Mouse (Mus musculus): ENCODE data around the gene Irf5. TPM values are rescaled to one million over a fixed set of nuclear protein-coding genes. Genes with fewer than 3 reads are reported as not detected.

Irf5 gene
- polyA plus RNA-seq, 1 experiment = 2.0 TPM

DNA sequence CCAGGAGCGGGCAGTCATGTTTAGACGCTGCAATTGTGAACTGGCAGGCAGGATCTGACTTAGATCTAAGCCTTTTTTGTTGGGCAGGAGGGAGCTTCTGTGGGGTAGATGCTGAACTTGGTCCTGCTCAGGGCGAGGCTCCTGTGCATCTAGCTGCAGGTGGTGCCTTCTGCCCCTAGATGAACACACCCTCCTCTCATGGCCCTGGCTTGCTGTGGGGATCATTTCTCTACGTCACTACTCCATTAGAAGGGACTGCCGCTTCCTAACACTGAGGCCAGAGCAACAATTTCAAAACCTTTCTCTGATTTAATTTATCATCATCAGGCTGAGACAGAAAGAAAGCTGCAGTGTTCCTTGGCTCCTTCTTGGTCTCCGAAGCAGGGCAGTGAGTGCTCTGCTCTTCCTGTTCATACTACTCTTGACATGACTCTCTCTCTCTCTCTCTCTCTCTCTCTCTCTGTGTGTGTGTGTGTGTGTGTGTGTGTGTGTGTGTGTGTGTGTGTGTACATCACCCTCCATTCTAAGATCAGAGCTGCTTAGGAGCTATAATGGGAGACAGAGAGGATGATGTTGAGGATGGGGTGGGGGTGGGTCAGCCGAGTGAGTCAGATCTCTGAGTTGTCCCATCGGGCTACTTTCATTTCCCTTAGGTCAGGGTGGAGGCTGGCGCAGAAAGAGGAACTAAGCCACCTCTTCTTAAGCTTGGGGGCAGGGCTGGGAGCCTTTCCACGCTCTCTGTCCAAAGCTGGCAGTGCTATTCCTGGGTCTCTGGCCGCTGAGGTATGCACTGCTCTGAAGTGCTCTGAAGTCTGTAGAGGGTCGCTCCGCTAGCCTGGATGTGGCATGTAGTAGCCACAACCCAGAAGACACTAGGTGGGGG lies 2.4 kb downstream of the Irf5 start:
- Histone ChIP-seq H3K4me1 (ENCODE audit: control insufficient read depth, insufficient read depth, low read length) (0 out of 2 replicates have a peak, but pooled peaks cover 3% of the 10 kb centered on the region), H3K27me3 (ENCODE audit: control insufficient read depth, insufficient read depth, low read length) (peaks cover 7% of the 10 kb centered on the region; the same call in 1 of the 2 replicates), H3K4me3 (replicated peaks; ENCODE audit: insufficient read depth, low read depth, low read length) (no peak overlapping the region), H3K27ac (ENCODE audit: insufficient read depth, low read length) (no peak overlapping the region)
- TF ChIP-seq POLR2A (IDR thresholded peaks at IDR 0.05; ENCODE audit: borderline replicate concordance, insufficient read depth, low read length) (no peak), CTCF (IDR thresholded peaks at IDR 0.05; ENCODE audit: borderline replicate concordance, insufficient read depth, low read depth, low read length) (no peak)
- 34% methylated on average over 13 of the region's 13 CpGs for WGBS
- no peak for DNase-seq

DNA sequence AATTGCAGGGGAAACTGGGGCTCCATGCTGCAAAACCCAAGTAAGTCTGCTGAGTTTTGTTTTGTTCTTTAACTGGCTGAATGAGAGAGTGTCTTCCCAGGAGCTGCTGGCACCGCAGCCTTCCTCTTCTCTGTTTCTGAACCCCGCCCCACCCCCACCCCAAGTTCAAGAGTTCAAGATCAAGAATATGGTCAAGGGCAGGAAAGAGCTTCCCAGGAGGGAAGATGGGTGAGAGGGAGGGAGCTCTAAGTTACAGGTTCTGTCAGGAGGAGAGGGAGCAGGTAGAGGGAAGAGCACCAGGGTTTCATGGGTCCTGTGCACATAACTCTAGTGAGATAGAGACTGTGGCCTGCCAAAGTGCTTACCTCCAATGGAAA lies 3.0 kb downstream of the Irf5 start:
- no peak for DNase-seq

DNA sequence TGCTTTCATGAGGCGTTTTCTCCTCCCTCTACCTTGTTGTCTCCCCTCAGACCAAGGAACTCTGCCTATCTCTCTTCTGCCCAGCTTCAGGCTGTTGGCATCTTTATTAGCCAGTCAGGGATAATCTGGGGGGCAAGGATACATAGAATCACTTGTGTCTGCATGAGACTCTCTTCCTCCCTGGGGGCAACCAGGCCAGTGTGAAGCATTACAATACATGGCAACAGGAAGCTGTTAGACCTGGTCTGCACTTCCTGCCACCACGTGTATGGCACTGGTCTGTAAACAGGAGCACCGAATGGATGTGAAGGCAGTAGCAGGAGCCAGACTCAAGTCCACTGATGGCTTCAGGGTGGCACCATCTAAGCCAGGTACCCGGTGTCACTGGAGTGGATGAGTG lies 3.6 kb downstream of the Irf5 start:
- 69% methylated on average over 4 of the region's 4 CpGs for WGBS
- TF ChIP-seq POLR2A (IDR thresholded peaks at IDR 0.05; ENCODE audit: borderline replicate concordance, insufficient read depth, low read length) (no peak), CTCF (IDR thresholded peaks at IDR 0.05; ENCODE audit: borderline replicate concordance, insufficient read depth, low read depth, low read length) (no peak)
- H3K4me3 ChIP-seq (replicated peaks; ENCODE audit: insufficient read depth, low read depth, low read length) = no peak overlapping the region
- DNase-seq = no peak
- H3K4me1 ChIP-seq (ENCODE audit: control insufficient read depth, insufficient read depth, low read length) = 0 out of 2 replicates have a peak, but pooled peaks cover 3% of the 10 kb centered on the region
- no peak overlapping the region for H3K27ac ChIP-seq (ENCODE audit: insufficient read depth, low read length)
- H3K27me3 ChIP-seq (ENCODE audit: control insufficient read depth, insufficient read depth, low read length) = peaks cover 7% of the 10 kb centered on the region; the same call in 1 of the 2 replicates

More for the DNA sequence above, 3.0 kb downstream of the Irf5 start:
- peaks cover 7% of the 10 kb centered on the region; the same call in 1 of the 2 replicates for H3K27me3 ChIP-seq (ENCODE audit: control insufficient read depth, insufficient read depth, low read length)
- TF ChIP-seq POLR2A (IDR thresholded peaks at IDR 0.05; ENCODE audit: borderline replicate concordance, insufficient read depth, low read length) = no peak
- TF ChIP-seq CTCF (IDR thresholded peaks at IDR 0.05; ENCODE audit: borderline replicate concordance, insufficient read depth, low read depth, low read length) = no peak
- H3K27ac ChIP-seq (ENCODE audit: insufficient read depth, low read length) = no peak overlapping the region
- WGBS = 34% methylated on average over 2 of the region's 2 CpGs
- 0 out of 2 replicates have a peak, but pooled peaks cover 3% of the 10 kb centered on the region for H3K4me1 ChIP-seq (ENCODE audit: control insufficient read depth, insufficient read depth, low read length)
- no peak overlapping the region for H3K4me3 ChIP-seq (replicated peaks; ENCODE audit: insufficient read depth, low read depth, low read length)

DNA sequence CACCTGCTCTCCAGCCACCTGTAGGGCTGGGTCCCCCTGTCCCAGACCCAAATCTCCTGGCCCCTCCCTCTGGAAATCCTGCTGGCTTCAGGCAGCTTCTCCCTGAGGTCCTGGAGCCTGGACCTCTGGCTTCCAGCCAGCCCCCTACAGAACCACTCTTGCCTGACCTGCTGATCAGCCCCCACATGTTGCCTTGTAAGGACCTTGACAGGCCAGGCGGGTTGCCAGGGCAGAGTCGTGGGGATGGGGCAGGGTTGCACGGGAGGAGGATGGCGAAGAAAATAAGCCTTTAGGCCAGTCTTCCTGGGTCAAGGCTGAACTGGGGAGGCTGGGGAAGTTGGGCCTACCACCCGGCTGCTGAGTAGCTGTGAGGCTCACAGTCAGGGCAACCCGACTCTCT lies 8.9 kb downstream of the Irf5 start:
- no peaks in the 10 kb centered on the region for H3K27me3 ChIP-seq (ENCODE audit: control insufficient read depth, insufficient read depth, low read length)
- no peaks in the 10 kb centered on the region for H3K4me1 ChIP-seq (ENCODE audit: control insufficient read depth, insufficient read depth, low read length)
- peak in 1 of 2 experiments; percentile 29 for DNase-seq
- no peak overlapping the region for H3K4me3 ChIP-seq (replicated peaks; ENCODE audit: insufficient read depth, low read depth, low read length)
- no peak overlapping the region for H3K27ac ChIP-seq (ENCODE audit: insufficient read depth, low read length)
- TF ChIP-seq POLR2A (IDR thresholded peaks at IDR 0.05; ENCODE audit: borderline replicate concordance, insufficient read depth, low read length) (no peak), CTCF (IDR thresholded peaks at IDR 0.05; ENCODE audit: borderline replicate concordance, insufficient read depth, low read depth, low read length) (no peak)
- 46% methylated on average over 6 of the region's 6 CpGs for WGBS

DNA sequence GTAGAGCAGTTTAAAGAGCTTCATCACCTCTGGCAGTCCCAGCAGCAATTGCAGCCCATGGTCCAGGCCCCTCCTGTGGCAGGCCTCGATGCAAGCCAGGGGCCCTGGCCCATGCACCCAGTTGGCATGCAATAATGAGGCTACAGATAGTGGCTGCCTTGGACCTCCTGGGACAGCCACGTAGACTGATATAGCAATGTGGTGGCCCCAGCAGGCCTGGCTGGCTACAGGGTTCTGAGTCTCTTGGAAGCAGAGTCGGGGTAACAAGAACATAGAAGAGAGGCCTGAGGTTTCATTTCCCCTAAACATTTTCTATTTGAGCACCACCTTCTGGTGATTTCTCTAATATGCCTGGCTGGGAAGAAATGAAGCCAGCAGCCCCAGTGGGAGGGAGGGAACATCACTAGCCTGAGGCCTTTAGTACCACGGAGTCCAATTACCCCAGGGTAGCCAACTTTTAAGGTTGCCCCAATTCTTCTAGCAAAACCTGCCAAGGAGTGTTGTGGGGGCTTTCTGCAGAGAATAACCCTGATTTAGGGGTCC lies 10.3 kb downstream of the Irf5 start:
- Histone ChIP-seq H3K27me3 (ENCODE audit: control insufficient read depth, insufficient read depth, low read length) (no peaks in the 10 kb centered on the region), H3K4me3 (replicated peaks; ENCODE audit: insufficient read depth, low read depth, low read length) (no peak overlapping the region), H3K27ac (ENCODE audit: insufficient read depth, low read length) (no peak overlapping the region), H3K4me1 (ENCODE audit: control insufficient read depth, insufficient read depth, low read length) (no peaks in the 10 kb centered on the region)
- DNase-seq = peak in 1 of 2 experiments; percentile 24
- 36% methylated on average over 4 of the region's 4 CpGs for WGBS
- TF ChIP-seq CTCF (IDR thresholded peaks at IDR 0.05; ENCODE audit: borderline replicate concordance, insufficient read depth, low read depth, low read length) = no peak
- no peak for TF ChIP-seq POLR2A (IDR thresholded peaks at IDR 0.05; ENCODE audit: borderline replicate concordance, insufficient read depth, low read length)

DNA sequence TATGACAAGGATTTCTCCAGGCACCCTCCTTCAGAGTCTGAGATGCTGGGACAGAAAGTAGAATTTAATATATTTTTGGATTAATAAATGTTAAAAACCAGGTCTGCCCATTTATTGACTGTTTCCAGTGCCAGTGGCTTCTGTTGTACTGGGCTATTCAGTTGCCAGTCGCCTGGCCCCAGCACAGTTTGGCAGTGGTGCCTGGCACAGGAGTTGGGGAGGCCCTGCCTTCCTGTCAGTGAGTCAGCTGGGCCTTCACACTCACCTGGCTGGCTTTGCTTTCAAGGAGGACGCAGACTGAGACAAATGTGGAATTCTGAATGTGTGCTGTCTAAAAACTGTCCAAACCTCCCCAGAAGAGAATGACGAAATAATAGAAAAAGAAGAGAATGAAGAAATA lies 10.8 kb downstream of the Irf5 start:
- Histone ChIP-seq H3K27me3 (ENCODE audit: control insufficient read depth, insufficient read depth, low read length) (no peaks in the 10 kb centered on the region), H3K4me3 (replicated peaks; ENCODE audit: insufficient read depth, low read depth, low read length) (no peak overlapping the region), H3K4me1 (ENCODE audit: control insufficient read depth, insufficient read depth, low read length) (no peaks in the 10 kb centered on the region), H3K27ac (ENCODE audit: insufficient read depth, low read length) (no peak overlapping the region)
- DNase-seq = peak in 1 of 2 experiments; percentile 46
- 31% methylated on average over 3 of the region's 3 CpGs for WGBS
- no peak for TF ChIP-seq CTCF (IDR thresholded peaks at IDR 0.05; ENCODE audit: borderline replicate concordance, insufficient read depth, low read depth, low read length)
- no peak for TF ChIP-seq POLR2A (IDR thresholded peaks at IDR 0.05; ENCODE audit: borderline replicate concordance, insufficient read depth, low read length)

DNA sequence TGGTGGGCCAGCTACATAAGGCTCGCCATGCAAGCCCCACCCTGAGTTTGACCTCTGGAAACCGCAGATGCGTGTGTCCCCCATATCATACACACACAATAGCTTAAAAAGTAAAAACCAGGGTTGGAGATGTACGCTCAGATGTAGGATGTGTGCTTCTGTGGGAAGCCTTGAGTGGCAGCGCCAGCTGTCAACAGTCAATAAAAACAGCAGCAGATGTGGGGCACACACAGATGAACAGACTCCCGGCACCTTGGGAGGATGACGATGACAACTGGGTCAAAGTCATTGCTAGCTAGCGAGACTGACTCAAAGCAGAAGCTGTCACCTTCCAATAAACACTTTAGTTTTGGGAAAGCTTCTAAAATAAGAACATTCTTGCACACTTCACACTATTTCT lies 13.1 kb downstream of the Irf5 start:
- TF ChIP-seq POLR2A (IDR thresholded peaks at IDR 0.05; ENCODE audit: borderline replicate concordance, insufficient read depth, low read length) (no peak), CTCF (IDR thresholded peaks at IDR 0.05; ENCODE audit: borderline replicate concordance, insufficient read depth, low read depth, low read length) (no peak)
- 90% methylated on average over 8 of the region's 8 CpGs for WGBS
- Histone ChIP-seq H3K27ac (ENCODE audit: insufficient read depth, low read length) (no peak overlapping the region), H3K4me1 (ENCODE audit: control insufficient read depth, insufficient read depth, low read length) (no peaks in the 10 kb centered on the region), H3K27me3 (ENCODE audit: control insufficient read depth, insufficient read depth, low read length) (no peaks in the 10 kb centered on the region), H3K4me3 (replicated peaks; ENCODE audit: insufficient read depth, low read depth, low read length) (no peak overlapping the region)
- DNase-seq = no peak

DNA sequence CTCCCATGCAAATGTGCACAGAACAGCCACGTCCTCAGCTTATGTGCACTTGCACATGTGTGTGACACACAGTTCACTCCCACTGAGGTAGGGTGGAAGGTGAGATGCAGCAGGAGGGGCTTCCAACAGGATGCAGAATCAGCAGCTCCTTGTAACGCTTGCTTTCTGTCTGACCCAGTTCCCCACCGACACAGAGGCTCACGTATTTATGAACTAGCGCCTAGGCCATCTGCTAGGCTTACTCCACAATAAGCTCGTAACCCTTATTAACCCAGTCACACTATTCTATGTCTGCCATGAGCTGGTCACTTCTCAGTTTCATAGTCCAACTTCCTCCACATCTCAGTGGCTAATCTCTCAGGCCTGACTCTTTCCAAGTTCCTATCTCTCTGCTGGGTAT lies 13.8 kb downstream of the Irf5 start:
- WGBS = 64% methylated on average over 6 of the region's 6 CpGs
- no peaks in the 10 kb centered on the region for H3K4me1 ChIP-seq (ENCODE audit: control insufficient read depth, insufficient read depth, low read length)
- H3K27ac ChIP-seq (ENCODE audit: insufficient read depth, low read length) = no peak overlapping the region
- DNase-seq = no peak
- no peaks in the 10 kb centered on the region for H3K27me3 ChIP-seq (ENCODE audit: control insufficient read depth, insufficient read depth, low read length)
- no peak overlapping the region for H3K4me3 ChIP-seq (replicated peaks; ENCODE audit: insufficient read depth, low read depth, low read length)
- no peak for TF ChIP-seq CTCF (IDR thresholded peaks at IDR 0.05; ENCODE audit: borderline replicate concordance, insufficient read depth, low read depth, low read length)
- TF ChIP-seq POLR2A (IDR thresholded peaks at IDR 0.05; ENCODE audit: borderline replicate concordance, insufficient read depth, low read length) = no peak

Data from cerebellum, adult 2 months (tissue).